Mouse (Mus musculus): Measurements from ENCODE around the gene Sos1. TPM values are rescaled to one million over a fixed set of nuclear protein-coding genes. Genes with fewer than 3 reads are reported as not detected.
"Not testable (repeated sequence)": the region's sequence is repeated elsewhere in the genome, so short reads cannot be mapped to it uniquely, and the experiment has no call there.

Sos1 gene
- polyA plus RNA-seq, 1 experiment from 2014 or later = 9.1 TPM

DNA sequence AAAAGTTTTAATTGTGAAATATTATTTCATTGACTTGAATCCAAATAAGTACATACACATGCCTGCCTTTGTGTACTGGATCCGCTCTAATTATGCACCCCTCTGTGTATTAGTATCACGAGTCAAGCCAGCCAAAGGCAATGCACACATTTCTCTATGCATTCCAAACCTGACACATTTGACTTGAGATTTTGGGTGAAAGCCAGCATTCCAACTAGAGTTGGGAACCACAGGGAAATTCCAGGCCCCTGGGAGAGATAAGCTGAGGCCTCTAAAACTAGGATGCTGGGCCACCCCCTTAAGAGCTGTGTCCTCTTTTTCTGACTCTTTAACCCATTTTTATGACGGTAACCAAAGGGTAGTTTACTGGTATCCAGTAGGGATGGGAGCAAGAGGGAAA is 8.7 kb upstream of the Sos1 start:
- WGBS = 80% methylated on average over 3 of the region's 3 CpGs
- Histone ChIP-seq H3K9ac (ENCODE audit: low read length) (no peak overlapping the region), H3K4me3 (ENCODE audit: low read depth, low read length) (no peak overlapping the region), H3K9me3 (ENCODE audit: control insufficient read depth, low read length) (no peaks in the 10 kb centered on the region), H3K4me2 (ENCODE audit: low read depth, severe bottlenecking) (no peak overlapping the region), H3K27ac (replicated peaks; ENCODE audit: low read depth, low read length) (no peak overlapping the region), H3K27me3 (ENCODE audit: control insufficient read depth, insufficient read depth, low read length) (no peaks in the 10 kb centered on the region), H3K4me1 (ENCODE audit: control insufficient read depth, insufficient read depth, low read length) (no peaks in the 10 kb centered on the region), H3K36me3 (ENCODE audit: control insufficient read depth, insufficient read depth, low read length) (no peaks in the 10 kb centered on the region)
- ATAC-seq (ENCODE audit: insufficient number of reproducible peaks, low FRiP score, low TSS enrichment, low read depth) (no peak), DNase-seq (ENCODE audit: low spot score) (no peak)

DNA sequence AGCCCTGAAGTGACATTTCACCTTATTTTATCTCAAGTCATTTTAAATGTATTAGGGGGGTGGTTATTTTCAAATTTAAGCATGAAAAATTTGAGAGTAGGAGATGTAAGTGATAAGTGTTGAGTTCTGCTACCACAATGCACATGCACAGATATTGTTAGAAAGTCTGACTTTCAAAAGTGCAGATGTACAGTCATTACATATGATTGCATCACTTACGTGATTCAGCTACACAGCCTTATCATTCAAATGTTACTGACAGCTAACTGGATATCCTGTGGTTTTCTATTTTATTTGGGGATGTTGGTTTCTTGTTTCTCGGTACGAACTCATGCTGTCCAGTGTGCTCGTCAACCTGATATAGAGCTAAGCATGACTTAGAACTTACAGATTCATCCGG is 4.9 kb upstream of the Sos1 start:
- H3K4me2 ChIP-seq (ENCODE audit: low read depth, severe bottlenecking) = no peak overlapping the region
- H3K9ac ChIP-seq (ENCODE audit: low read length) = no peak overlapping the region
- no peak overlapping the region for H3K4me3 ChIP-seq (ENCODE audit: low read depth, low read length)
- ATAC-seq (ENCODE audit: insufficient number of reproducible peaks, low FRiP score, low TSS enrichment, low read depth) (no peak), DNase-seq (ENCODE audit: low spot score) (no peak)
- no peaks in the 10 kb centered on the region for H3K9me3 ChIP-seq (ENCODE audit: control insufficient read depth, low read length)
- 93% methylated on average over 5 of the region's 5 CpGs for WGBS
- H3K36me3 ChIP-seq (ENCODE audit: control insufficient read depth, insufficient read depth, low read length) = no peaks in the 10 kb centered on the region
- no peak overlapping the region for H3K27ac ChIP-seq (replicated peaks; ENCODE audit: low read depth, low read length)
- H3K4me1 ChIP-seq (ENCODE audit: control insufficient read depth, insufficient read depth, low read length) = 0 out of 2 replicates have a peak, but pooled peaks cover 2% of the 10 kb centered on the region
- H3K27me3 ChIP-seq (ENCODE audit: control insufficient read depth, insufficient read depth, low read length) = no peaks in the 10 kb centered on the region

DNA sequence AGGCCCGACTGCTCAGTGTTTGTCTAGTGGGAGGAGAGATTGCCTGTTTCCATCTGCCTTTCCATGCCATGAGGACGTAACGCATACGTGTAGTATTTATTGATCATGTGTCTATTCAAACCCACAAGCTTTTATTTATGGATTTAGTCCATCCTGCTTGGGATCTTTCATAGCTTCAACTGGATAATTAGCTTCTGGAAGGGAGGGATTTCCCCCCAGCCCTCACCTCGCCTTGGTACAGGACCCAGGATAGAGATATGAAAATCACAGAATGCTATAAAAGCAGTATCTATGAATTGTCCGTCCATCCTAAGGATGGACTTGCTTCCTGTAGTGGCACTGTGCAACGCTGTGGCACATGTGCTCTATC is 587 bp upstream of the Sos1 start:
- no peak overlapping the region for H3K27ac ChIP-seq (replicated peaks; ENCODE audit: low read depth, low read length)
- WGBS = 56% methylated on average over 7 of the region's 7 CpGs
- H3K4me1 ChIP-seq (ENCODE audit: control insufficient read depth, insufficient read depth, low read length) = 0 out of 2 replicates have a peak, but pooled peaks cover 4% of the 10 kb centered on the region
- H3K9me3 ChIP-seq (ENCODE audit: control insufficient read depth, low read length) = no peaks in the 10 kb centered on the region
- peak overlapping the region; percentile 84; the same call in 1 of the 2 replicates for H3K4me3 ChIP-seq (ENCODE audit: low read depth, low read length)
- DNase-seq (ENCODE audit: low spot score) (no peak), ATAC-seq (ENCODE audit: insufficient number of reproducible peaks, low FRiP score, low TSS enrichment, low read depth) (no peak)
- no peaks in the 10 kb centered on the region for H3K27me3 ChIP-seq (ENCODE audit: control insufficient read depth, insufficient read depth, low read length)
- H3K9ac ChIP-seq (ENCODE audit: low read length) = peak overlapping the region; percentile 95; the same call in 1 of the 2 replicates
- no peaks in the 10 kb centered on the region for H3K36me3 ChIP-seq (ENCODE audit: control insufficient read depth, insufficient read depth, low read length)
- H3K4me2 ChIP-seq (ENCODE audit: low read depth, severe bottlenecking) = peak overlapping the region; percentile 78

DNA sequence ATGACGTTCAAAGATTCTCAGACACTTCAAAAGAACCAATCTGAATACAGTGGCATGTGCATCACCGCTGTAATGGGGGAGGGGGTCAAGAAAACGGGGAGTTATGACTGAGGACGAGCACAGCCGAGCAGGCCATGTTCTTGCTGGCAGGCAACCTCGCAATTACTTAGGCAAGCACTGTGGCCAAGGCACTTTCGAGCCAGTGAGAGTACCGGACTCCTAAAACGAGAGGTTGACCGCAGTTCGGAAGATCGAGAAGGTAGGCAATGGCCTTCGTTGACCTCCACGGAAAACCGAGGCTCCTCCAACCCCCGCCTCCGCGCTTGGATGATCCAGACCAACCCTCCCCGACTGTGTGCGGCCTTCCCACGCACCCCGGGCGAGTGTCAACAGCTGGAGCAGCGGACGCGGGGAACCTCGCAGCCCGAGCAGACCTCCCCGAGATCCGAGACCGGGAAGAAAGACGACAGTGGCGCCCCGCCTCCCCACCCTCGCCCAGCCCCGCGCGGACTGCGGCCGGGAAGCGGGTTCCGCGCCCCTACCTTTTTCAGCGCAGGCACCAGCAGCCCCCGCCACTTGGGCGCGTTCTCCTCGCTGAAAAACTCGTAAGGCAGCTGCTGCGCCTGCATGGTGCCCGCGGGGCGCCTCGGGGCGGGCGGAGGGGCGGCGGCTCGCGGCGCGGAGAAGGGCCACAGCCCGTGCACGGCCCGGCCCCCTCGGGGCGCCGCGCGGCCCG is 790 bp downstream of the Sos1 start:
- DNase-seq (ENCODE audit: low spot score) (peak; percentile 69), ATAC-seq (ENCODE audit: insufficient number of reproducible peaks, low FRiP score, low TSS enrichment, low read depth) (peak; percentile 35)
- WGBS = under 1% methylated on average over 69 of the region's 71 CpGs

DNA sequence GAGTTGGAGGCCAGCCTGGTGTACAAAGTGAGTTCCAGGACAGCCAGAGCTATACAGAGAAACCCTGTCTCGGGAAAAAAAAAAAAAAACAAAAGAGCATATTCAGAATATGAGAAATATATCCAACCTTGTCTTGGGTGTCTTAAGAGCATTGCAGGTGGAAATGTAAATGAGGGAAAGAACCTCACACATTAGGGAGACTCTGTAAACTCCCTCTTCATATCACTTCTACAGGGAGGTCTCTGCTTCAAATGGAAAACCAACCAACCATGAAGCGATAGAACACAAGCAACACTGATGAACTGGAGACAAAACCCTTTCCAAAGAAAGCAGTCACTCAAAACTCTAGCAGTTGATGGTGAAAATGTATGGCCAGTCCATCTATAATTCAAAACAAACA is 2.6 kb downstream of the Sos1 start:
- 0 out of 2 replicates have a peak, but pooled peaks cover 4% of the 10 kb centered on the region for H3K4me1 ChIP-seq (ENCODE audit: control insufficient read depth, insufficient read depth, low read length)
- no peak overlapping the region for H3K27ac ChIP-seq (replicated peaks; ENCODE audit: low read depth, low read length)
- no peak overlapping the region for H3K4me2 ChIP-seq (ENCODE audit: low read depth, severe bottlenecking)
- H3K9ac ChIP-seq (ENCODE audit: low read length) = no peak overlapping the region
- ATAC-seq (ENCODE audit: insufficient number of reproducible peaks, low FRiP score, low TSS enrichment, low read depth) = no peak
- H3K9me3 ChIP-seq (ENCODE audit: control insufficient read depth, low read length) = no peaks in the 10 kb centered on the region
- no peaks in the 10 kb centered on the region for H3K27me3 ChIP-seq (ENCODE audit: control insufficient read depth, insufficient read depth, low read length)
- no peaks in the 10 kb centered on the region for H3K36me3 ChIP-seq (ENCODE audit: control insufficient read depth, insufficient read depth, low read length)
- no peak for DNase-seq (ENCODE audit: low spot score)
- 90% methylated on average over 2 of the region's 2 CpGs for WGBS
- H3K4me3 ChIP-seq (ENCODE audit: low read depth, low read length) = no peak overlapping the region

More for the DNA sequence above, 790 bp downstream of the Sos1 start:
- H3K27ac ChIP-seq (replicated peaks; ENCODE audit: low read depth, low read length) = peak overlapping the region; percentile 88
- H3K4me2 ChIP-seq (ENCODE audit: low read depth, severe bottlenecking) = peak overlapping the region; percentile 78
- peak overlapping the region; percentile 95 for H3K9ac ChIP-seq (ENCODE audit: low read length)
- H3K27me3 ChIP-seq (ENCODE audit: control insufficient read depth, insufficient read depth, low read length) = no peaks in the 10 kb centered on the region
- no peaks in the 10 kb centered on the region for H3K9me3 ChIP-seq (ENCODE audit: control insufficient read depth, low read length)
- H3K36me3 ChIP-seq (ENCODE audit: control insufficient read depth, insufficient read depth, low read length) = no peaks in the 10 kb centered on the region
- 0 out of 2 replicates have a peak, but pooled peaks cover 4% of the 10 kb centered on the region for H3K4me1 ChIP-seq (ENCODE audit: control insufficient read depth, insufficient read depth, low read length)
- H3K4me3 ChIP-seq (ENCODE audit: low read depth, low read length) = peak overlapping the region; percentile 84

DNA sequence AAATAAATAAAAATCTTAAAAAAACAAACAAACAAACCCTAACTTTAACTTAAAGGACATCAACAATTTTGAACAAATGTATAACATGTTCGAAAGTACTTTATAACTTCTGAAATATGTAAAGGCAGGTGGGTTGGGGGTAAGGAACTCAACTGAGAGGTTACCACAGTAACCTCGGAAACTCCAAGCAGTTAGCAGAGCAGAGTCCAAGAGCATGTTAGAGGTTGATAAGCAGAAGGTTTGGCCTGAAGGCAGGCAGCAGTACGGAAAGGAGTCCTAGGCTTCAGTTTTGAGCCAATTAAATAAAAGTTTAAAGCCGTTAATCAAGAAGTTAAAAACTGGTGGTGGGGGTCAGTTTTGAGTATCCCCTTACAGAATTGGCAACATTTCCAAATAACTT is 3.8 kb downstream of the Sos1 start:
- no peaks in the 10 kb centered on the region for H3K36me3 ChIP-seq (ENCODE audit: control insufficient read depth, insufficient read depth, low read length)
- no peak overlapping the region for H3K4me3 ChIP-seq (ENCODE audit: low read depth, low read length)
- WGBS = 91% methylated on average over 4 of the region's 4 CpGs
- no peaks in the 10 kb centered on the region for H3K27me3 ChIP-seq (ENCODE audit: control insufficient read depth, insufficient read depth, low read length)
- no peak overlapping the region for H3K4me2 ChIP-seq (ENCODE audit: low read depth, severe bottlenecking)
- no peak overlapping the region for H3K9ac ChIP-seq (ENCODE audit: low read length)
- H3K9me3 ChIP-seq (ENCODE audit: control insufficient read depth, low read length) = no peaks in the 10 kb centered on the region
- ATAC-seq (ENCODE audit: insufficient number of reproducible peaks, low FRiP score, low TSS enrichment, low read depth) (no peak), DNase-seq (ENCODE audit: low spot score) (no peak)
- no peak overlapping the region for H3K27ac ChIP-seq (replicated peaks; ENCODE audit: low read depth, low read length)
- H3K4me1 ChIP-seq (ENCODE audit: control insufficient read depth, insufficient read depth, low read length) = 0 out of 2 replicates have a peak, but pooled peaks cover 4% of the 10 kb centered on the region

DNA sequence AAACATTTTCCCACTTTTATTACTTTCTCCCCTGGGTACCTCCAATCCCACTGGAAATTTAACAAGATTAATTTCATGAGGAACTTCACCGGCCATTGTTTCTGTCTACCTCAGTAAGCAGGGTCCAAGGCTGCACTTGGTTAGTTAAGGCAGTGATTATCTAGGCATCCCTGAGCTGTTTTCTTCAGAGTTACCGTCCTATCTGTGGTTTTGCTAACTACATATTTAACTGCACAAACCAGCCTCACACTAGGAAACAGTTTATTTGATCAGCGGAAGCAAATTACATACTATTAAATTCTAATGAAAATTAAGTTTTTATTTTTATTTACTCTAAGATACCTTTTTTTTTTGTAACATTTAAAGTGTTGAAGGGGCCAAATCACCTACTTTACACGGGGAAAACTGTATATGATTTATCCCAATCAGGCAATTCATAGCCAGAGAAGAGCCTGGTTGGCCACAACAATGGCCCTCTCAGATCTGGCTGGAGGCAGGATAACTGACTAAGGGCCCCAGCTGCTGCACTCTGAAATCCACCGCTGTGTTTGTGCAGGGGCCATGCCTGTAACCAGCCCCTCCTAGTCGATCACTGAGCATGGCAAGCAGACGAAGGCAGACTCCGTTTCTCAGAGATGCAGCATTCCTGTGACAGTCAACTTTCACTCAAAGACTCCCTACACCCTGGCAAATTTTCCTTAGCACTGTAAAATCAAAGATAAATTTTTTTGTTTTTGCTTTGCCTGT is 9.0 kb downstream of the Sos1 start:
- no peaks in the 10 kb centered on the region for H3K27me3 ChIP-seq (ENCODE audit: control insufficient read depth, insufficient read depth, low read length)
- H3K4me3 ChIP-seq (ENCODE audit: low read depth, low read length) = no peak overlapping the region
- H3K36me3 ChIP-seq (ENCODE audit: control insufficient read depth, insufficient read depth, low read length) = no peaks in the 10 kb centered on the region
- no peak overlapping the region for H3K27ac ChIP-seq (replicated peaks; ENCODE audit: low read depth, low read length)
- WGBS = 66% methylated on average over 8 of the region's 8 CpGs
- no peak overlapping the region for H3K9ac ChIP-seq (ENCODE audit: low read length)
- H3K4me2 ChIP-seq (ENCODE audit: low read depth, severe bottlenecking) = no peak overlapping the region
- no peaks in the 10 kb centered on the region for H3K9me3 ChIP-seq (ENCODE audit: control insufficient read depth, low read length)
- no peak for DNase-seq (ENCODE audit: low spot score)
- ATAC-seq (ENCODE audit: insufficient number of reproducible peaks, low FRiP score, low TSS enrichment, low read depth) = no peak
- 0 out of 2 replicates have a peak, but pooled peaks cover 4% of the 10 kb centered on the region for H3K4me1 ChIP-seq (ENCODE audit: control insufficient read depth, insufficient read depth, low read length)

DNA sequence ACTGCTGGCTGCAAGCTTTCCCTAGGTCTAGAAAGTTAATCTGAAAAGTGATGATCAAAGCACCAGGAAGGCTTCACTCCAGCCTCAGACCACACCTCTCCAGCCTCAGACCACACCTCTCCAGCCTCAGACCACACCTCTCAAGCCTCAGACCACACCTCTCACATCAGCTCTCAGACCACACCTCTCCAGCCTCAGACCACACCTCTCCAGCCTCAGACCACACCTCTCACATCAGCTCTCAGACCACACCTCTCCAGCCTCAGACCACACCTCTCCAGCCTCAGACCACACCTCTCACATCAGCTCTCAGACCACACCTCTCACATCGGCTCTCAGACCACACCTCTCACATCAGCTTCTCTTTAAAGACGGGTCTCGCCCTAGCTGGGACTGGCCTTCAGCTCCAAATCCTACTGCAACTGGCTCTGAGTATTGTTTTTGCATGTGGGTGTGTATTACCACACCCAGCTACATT is 11.8 kb downstream of the Sos1 start:
- not testable (repeated sequence) for H3K27ac ChIP-seq (replicated peaks; ENCODE audit: low read depth, low read length); DNase-seq (ENCODE audit: low spot score); H3K9me3 ChIP-seq (ENCODE audit: control insufficient read depth, low read length)

More for the DNA sequence above, 11.8 kb downstream of the Sos1 start:
- H3K27me3 ChIP-seq (ENCODE audit: control insufficient read depth, insufficient read depth, low read length); H3K9ac ChIP-seq (ENCODE audit: low read length); H3K36me3 ChIP-seq (ENCODE audit: control insufficient read depth, insufficient read depth, low read length); H3K4me2 ChIP-seq (ENCODE audit: low read depth, severe bottlenecking); H3K4me1 ChIP-seq (ENCODE audit: control insufficient read depth, insufficient read depth, low read length); H3K4me3 ChIP-seq (ENCODE audit: low read depth, low read length); ATAC-seq (ENCODE audit: insufficient number of reproducible peaks, low FRiP score, low TSS enrichment, low read depth): not testable (repeated sequence)
- WGBS = 25% methylated on average over 3 of the region's 3 CpGs
